Mouse (Mus musculus): ENCODE results near the gene Met.

DNA sequence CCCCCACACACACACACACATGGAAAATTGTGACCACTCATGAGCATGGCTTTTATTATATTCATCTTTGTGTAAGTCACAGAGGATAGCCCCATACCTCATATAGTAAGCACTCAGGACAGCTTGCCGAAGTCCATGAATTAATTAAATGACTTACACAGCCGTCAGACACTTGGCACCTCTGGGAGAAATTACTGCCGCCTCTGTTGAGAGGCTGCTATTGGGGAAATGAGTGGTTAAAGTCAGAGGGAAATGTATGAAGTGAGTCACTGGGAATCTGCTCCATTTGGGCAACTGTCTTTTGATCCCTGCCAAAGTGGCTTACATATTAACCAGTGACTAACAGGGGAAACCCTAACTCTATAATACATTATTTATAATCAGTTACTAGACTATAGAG is 91.2 kb downstream of the Met start:
- TF ChIP-seq CTCF (IDR thresholded peaks at IDR 0.05) (no peak; the same call in 1 of the 2 replicates), EP300 (IDR thresholded peaks at IDR 0.05) (no peak)

All from lung, postnatal 0 days (tissue).